Mouse (Mus musculus) adrenal gland (tissue): ENCODE measurements at regions not wholly inside any gene's neighbourhood (a gene's known extent, or its start where the extent isn't known, plus 50 kb on each side); places are given as distances from the start of the nearest gene placed in this dataset.

ENCODE experiments used
- intact Hi-C: fragments of 180-260 bp; cut with DNase I; formaldehyde crosslinking; loops from one replicate; pipeline ENCODE4 v1.15.1; 2025

- intact Hi-C loops: no loop called here
These were observed 156.9 kb downstream of the Mex3b start for GRCm38 (mm10) chr7:83023990-83024389.

GRCm38 (mm10) chr7:83031101-83031500 lies 164.0 kb downstream of the Mex3b start:
- intact Hi-C loops: no loop called here

- intact Hi-C loops: no loop called here
These were observed 164.9 kb downstream of the Mex3b start for GRCm38 (mm10) chr7:83032025-83032424.

DNA sequence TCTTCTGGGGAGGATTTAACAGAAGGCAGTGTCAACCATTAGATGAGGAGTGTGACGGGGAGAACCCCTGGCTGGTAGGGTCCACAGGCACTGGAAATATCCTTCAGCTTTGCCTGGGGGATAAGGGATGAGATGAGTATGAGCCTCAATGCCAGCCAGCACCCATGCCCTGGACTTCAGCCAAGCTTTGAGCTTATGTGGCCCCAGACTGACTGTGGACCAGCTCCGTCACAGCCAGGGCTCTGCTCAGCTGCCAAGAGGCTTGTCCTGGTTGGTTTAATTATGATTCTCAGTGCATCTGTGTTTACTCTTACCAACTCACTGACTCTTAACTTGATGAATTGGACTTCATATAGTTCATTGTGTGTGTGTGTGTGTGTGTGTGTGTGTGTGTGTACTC lies 165.8 kb downstream of the Mex3b start:
- intact Hi-C loops: no loop called here

- intact Hi-C loops: no loop called here
These were observed 168.1 kb downstream of the Mex3b start for GRCm38 (mm10) chr7:83035190-83035589.

DNA sequence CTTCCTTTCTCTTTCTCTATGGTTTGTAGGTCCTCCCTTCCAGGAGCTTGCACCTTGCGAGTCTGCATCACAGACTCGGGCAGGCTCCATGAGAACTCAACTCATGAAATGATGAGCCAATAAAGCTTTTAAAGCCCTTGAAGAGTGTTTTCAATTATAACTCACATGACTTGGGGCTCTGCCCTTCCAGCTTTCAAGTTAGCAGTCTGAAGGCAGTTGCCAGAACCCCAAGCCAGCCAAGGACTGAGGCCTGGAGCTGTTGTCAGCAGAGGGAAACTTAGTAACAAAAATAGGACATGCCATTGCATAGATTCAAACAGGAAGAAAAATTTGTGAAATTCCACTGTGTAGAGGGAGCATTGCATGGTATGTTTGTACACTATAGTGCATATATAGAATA lies 169.3 kb downstream of the Mex3b start:
- intact Hi-C loops: no loop called here

DNA sequence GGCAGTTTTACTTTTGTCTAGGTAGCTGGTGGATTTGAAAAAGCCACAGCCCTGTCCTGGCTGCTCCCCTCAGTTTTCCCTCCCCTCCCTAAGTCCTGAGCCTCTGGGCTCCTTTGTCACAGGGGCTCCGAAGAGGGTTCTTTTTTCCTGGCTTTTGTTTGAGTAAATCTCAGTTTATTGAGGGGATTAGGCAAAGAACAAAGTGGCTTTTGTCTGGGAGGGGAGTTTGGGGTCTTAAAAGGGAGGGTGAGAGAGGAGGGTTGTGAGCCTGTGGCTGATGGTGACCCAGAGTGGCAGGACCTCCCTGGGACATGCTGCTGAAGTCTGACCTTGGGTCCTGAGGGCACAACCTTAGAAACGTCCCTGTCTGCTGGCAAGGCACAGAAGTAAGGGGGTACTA lies 170.0 kb downstream of the Mex3b start:
- intact Hi-C loops: no loop called here

DNA sequence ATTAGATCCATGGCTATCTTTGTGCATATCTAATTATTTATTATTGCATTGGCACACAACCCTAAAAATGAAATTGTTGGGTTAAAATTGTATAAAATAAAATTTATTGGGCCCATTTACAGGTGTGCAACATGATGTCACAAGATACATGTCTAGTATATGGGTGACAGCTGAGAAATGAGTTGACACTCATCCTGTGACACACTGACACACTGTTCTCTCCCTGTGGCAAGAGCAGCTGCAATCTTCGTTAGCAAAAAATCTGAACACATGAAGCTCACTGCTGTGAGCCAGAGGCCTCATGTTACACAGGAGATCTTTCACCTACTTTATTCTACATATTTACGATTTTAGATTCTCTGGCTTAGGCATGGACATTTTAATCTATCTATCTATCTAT lies 170.6 kb downstream of the Mex3b start:
- intact Hi-C loops: no loop called here

DNA sequence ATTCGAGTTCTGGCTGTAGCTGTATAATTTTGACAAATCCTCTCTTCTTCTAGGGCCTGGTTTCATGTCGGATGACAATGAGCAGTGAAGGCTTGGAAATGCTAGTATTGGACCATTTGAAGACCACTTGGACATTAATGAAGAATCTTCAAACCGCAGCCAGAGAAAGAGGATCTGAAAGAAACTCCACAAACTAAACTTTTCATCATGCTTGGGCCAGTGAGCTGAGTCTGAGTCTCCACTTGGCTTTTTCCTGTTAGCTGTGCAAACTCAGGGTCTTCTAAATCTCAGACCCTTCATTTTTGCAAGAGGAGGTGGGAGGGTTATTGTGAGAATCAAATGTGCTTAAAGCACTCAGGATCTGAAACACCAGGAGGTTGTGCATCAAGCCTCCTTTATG lies 176.6 kb downstream of the Mex3b start:
- intact Hi-C loops: no loop called here

DNA sequence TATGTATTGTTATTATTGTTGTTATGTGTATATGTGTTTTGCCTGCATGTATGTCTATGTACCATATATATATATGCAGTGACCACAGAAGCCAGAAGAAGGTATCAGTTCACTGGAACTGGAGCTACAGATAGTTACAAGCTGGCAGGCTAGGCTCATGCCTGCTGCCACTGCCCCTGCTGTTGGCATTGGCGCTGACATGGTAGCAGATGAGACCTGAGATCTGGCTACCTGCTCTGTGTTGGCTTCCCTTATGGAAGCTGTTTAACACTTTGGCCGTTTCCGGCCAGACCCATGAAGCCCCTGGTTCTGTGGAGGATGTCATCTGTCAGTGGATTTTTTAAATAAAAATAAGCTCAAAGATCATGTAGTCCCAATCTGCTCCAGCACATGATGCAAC lies 178.1 kb downstream of the Mex3b start:
- intact Hi-C loops: no loop called here

DNA sequence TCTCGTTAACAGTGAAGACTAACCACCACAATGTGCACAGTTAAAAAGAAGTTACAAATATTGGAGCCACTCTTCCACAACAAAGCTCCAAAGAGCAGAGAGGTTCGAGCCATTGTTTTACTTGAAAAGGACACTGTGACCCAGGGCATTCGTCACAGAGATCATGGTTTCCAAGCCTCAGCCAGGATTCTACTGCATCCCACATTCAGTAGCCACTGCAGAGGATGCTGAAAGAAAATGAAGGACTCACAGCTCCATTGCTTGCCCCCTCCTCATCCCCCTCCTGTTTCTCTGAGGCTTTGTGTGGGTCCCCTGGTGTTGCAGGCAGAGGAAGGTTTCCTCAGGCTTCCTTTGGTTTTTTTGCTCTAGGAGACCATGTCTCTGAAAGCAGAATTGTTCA lies 182.9 kb downstream of the Mex3b start:
- intact Hi-C loops: no loop called here

- intact Hi-C loops: no loop called here
These were observed 183.8 kb downstream of the Mex3b start for GRCm38 (mm10) chr7:83050833-83051497.

- intact Hi-C loops: no loop called here
These were observed 189.2 kb downstream of the Mex3b start for GRCm38 (mm10) chr7:83056101-83056935.

DNA sequence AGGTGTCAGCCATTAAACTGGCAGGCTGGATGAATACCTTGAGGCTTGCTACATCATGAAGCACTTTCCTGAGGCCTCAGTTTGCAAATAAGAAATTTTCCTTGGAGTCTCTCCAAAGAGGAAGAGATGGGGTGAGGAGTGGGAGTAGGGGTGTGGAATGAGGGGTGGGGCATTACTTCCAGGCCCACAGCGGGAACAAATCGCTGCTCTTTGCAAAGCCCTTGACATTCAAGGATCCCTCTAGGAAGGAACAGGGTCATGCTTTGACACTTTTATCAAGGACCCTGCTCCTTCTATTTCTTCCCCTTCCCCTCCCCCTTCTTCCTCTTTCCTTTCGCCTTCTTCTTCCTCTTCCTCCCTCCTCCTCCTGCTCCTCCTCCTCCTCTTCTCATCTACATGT lies 193.2 kb downstream of the Mex3b start:
- intact Hi-C loops: no loop called here

DNA sequence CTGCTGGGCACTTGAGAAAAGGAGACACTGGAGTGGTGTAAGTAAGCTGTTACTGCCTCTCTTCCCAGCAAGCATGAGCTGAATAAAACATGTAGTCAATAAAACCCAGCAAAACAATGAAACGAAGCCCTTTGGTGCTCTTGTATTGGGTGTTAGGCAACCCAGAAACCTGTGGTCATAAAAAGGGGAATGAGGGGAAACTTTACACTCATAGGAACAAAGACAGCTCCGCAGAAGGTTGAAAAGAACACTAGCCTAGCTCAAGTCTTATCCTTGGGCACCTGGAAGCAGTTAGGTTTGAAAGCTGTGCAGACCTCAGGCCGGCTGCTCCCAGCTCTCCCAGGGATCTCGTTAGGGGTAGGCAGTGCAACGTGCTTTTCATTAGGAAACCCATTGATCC lies 193.6 kb downstream of the Mex3b start:
- intact Hi-C loops: no loop called here

GRCm38 (mm10) chr7:83061197-83061893 lies 194.2 kb downstream of the Mex3b start:
- intact Hi-C loops: no loop called here

GRCm38 (mm10) chr7:83061894-83062477 lies 194.9 kb downstream of the Mex3b start:
- intact Hi-C loops: no loop called here

DNA sequence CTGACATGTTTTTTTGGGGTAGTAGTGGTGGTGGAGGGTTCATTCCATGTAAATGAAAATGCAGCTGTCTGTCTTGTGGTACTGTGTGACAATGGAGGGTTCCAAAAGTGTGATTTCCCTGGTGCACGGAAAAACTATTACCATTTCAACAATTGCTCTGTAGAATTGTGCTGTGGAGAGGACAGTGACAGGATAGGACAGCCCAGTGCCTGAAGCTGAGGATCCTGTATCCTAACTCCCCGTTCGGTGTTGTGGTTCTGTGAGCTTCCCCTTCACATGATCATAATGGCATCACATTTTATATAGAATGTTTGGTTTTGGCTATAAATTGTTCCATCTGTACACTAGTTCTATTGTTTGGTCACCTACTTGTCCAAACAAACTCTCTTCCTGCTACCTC lies 196.4 kb downstream of the Mex3b start:
- intact Hi-C loops: no loop called here

DNA sequence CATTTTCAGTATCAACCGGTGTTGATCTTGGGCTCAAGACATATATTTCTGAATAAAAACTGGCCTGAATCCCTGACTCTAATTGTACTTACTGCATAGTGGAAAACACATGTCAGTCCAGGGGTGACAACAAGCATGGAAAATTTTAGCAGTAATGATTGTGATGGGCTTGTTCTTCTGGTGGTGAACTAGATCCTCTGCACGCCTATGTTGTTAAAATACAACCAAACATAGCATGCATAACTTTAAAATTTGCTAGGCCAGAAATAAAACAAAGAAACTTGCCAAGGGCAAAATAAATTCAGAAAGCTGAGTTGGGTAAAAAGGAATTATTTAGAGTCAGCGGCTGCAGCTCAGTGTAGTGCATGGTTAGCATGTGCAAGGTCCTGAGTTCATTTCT lies 198.2 kb downstream of the Mex3b start:
- intact Hi-C loops: no loop called here

DNA sequence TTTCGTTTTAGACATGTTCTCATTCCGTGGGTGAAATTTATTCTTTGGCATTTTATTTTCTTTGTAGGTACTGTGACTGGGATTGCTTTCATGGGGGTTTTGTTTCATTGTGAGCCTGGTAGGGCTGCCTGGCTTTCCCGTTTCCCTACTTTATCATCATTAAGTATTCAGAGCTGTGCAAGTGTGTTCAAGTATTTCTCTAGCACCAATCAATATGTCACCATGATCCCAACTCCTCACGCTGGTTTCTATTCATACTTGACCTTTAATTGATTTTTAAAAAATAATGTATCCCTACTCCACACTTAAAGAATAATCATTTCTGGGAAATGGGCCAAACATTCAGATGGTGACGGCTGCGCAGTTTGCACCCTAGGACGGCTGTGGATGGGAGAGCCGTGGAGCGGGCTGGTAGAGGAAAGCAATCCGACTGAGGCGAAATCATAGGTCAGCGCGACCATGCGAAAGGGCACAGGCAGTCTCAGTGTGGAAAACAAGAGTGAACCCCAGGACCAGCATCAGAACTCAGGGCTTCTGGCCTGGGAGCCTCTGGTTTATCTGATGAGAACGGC lies 207.4 kb downstream of the Mex3b start:
- intact Hi-C loops: no loop called here

GRCm38 (mm10) chr7:83075159-83075952 lies 208.2 kb downstream of the Mex3b start:
- intact Hi-C loops: no loop called here
